Mouse (Mus musculus): Measurements from ENCODE around the gene 5730455P16Rik. TPM values are rescaled to one million over a fixed set of nuclear protein-coding genes. Genes with fewer than 3 reads are reported as not detected.
A peak's percentile ranks its signal among the peaks of the same experiment; 100 is the strongest.
"Not testable (repeated sequence)": the region's sequence is repeated elsewhere in the genome, so short reads cannot be mapped to it uniquely, and the experiment has no call there.

The 5730455P16Rik gene
- polyA plus RNA-seq, 1 experiment from 2014 or later: 17.3 TPM

DNA sequence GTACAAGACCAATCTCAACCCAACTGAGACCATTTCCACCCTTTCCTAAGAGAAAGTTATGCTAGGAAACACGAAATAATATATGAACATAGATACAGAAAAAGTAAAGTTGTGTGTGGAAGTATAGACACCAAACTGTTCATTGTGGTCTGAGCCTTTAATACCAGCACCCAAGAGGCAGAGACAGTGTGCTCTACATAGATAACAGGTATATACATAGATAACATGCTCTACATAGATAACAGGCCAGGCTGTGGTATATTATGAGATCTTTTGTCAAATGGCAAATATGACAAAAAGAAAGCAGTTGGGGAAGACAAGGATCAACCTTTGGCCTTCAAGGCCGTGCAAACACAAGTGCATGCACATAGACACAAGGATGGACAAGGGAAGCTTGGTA lies 32.5 kb upstream of the 5730455P16Rik start:
- Histone ChIP-seq H3K27me3 (replicated peaks; ENCODE audit: control insufficient read depth, insufficient read depth, low read length) (no peaks in the 10 kb centered on the region), H3K27ac (ENCODE audit: low read depth) (no peak overlapping the region), H3K4me1 (replicated peaks; ENCODE audit: control insufficient read depth, insufficient read depth, low read length) (no peaks in the 10 kb centered on the region), H3K36me3 (ENCODE audit: control insufficient read depth, insufficient read depth, low read length) (peaks cover 47% of the 10 kb centered on the region), H3K9me3 (ENCODE audit: control insufficient read depth, low read length) (no peaks in the 10 kb centered on the region), H3K4me3 (ENCODE audit: low read depth, low read length) (no peak overlapping the region), H3K4me2 (ENCODE audit: low read length) (no peak overlapping the region), H3K9ac (ENCODE audit: low read length) (no peak overlapping the region)
- no peak for ATAC-seq (replicated peaks; ENCODE audit: low FRiP score, low TSS enrichment, low read depth)
- 89% methylated on average over 2 of the region's 2 CpGs for WGBS
- DNase-seq (ENCODE audit: low spot score): no peak

DNA sequence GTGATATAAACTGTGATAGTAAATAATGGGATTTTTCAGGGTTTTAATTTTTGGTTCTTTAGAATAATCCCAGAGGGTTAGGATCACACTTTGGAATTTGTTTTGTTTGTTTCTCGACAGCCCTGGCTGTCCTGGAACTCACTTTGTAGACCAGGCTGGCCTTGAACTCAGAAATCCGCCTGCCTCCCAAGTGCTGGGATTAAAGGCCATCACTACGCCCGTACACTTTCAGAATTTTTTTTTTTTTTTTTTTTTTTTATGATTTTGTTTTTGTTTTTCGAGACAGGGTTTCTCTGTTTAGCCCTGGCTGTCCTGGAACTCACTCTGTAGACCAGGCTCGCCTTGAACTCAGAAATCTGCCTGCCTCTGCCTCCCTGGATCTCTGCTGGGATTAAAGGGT lies 30.0 kb upstream of the 5730455P16Rik start:
- H3K4me3 ChIP-seq (ENCODE audit: low read depth, low read length); H3K4me1 ChIP-seq (replicated peaks; ENCODE audit: control insufficient read depth, insufficient read depth, low read length); H3K9ac ChIP-seq (ENCODE audit: low read length); H3K9me3 ChIP-seq (ENCODE audit: control insufficient read depth, low read length); DNase-seq (ENCODE audit: low spot score); ATAC-seq (replicated peaks; ENCODE audit: low FRiP score, low TSS enrichment, low read depth); H3K27ac ChIP-seq (ENCODE audit: low read depth); H3K4me2 ChIP-seq (ENCODE audit: low read length); H3K27me3 ChIP-seq (replicated peaks; ENCODE audit: control insufficient read depth, insufficient read depth, low read length): not testable (repeated sequence)
- H3K36me3 ChIP-seq (ENCODE audit: control insufficient read depth, insufficient read depth, low read length): peaks cover 65% of the 10 kb centered on the region
- 95% methylated on average over 6 of the region's 6 CpGs for WGBS

DNA sequence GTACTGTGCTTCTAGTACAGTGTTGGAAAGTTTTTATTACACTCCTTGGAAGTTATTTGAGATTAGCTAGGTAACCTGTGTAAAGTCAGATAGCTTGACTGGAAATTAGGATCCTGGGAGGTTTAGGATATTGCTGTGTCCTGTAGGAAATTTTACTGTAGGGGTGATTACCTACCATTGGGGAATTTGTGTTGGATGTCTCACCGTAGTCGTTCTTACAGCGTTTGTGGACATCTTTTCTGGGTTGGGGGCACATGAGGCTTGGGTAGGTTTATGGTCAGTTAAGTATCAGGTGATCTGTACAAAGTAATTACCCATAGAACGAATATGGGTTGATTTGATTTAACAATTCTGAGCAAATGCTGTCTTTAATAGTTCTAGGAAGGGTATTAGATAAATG lies 18.8 kb upstream of the 5730455P16Rik start:
- Histone ChIP-seq H3K4me3 (ENCODE audit: low read depth, low read length) (no peak overlapping the region), H3K27me3 (replicated peaks; ENCODE audit: control insufficient read depth, insufficient read depth, low read length) (no peaks in the 10 kb centered on the region), H3K9ac (ENCODE audit: low read length) (no peak overlapping the region), H3K9me3 (ENCODE audit: control insufficient read depth, low read length) (no peaks in the 10 kb centered on the region), H3K27ac (ENCODE audit: low read depth) (no peak overlapping the region), H3K4me2 (ENCODE audit: low read length) (no peak overlapping the region), H3K36me3 (ENCODE audit: control insufficient read depth, insufficient read depth, low read length) (peaks cover 91% of the 10 kb centered on the region), H3K4me1 (replicated peaks; ENCODE audit: control insufficient read depth, insufficient read depth, low read length) (no peaks in the 10 kb centered on the region)
- DNase-seq (ENCODE audit: low spot score): no peak
- 90% methylated on average over 4 of the region's 4 CpGs for WGBS
- ATAC-seq (replicated peaks; ENCODE audit: low FRiP score, low TSS enrichment, low read depth): no peak

DNA sequence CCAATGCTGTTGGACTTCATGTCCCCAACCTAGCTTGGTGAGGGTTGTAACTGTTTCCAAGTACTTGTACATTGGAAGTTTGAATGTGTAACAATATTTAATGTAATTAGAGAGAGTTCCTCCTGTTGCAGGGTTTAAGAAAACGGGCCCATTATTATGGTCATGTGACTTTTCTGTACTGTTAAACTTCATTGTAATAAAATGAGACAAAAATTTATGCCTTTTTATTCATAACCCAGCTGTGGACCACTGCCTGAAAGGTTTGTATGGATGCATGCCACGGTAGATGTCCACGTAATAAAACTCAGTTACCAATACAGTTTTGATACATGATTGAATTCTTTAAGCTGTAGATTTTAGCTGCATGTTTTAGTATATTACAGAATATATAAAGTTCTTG lies 18.1 kb upstream of the 5730455P16Rik start:
- H3K9me3 ChIP-seq (ENCODE audit: control insufficient read depth, low read length): no peaks in the 10 kb centered on the region
- no peak overlapping the region for H3K4me3 ChIP-seq (ENCODE audit: low read depth, low read length)
- 89% methylated on average over 3 of the region's 3 CpGs for WGBS
- H3K9ac ChIP-seq (ENCODE audit: low read length): no peak overlapping the region
- H3K4me2 ChIP-seq (ENCODE audit: low read length): no peak overlapping the region
- DNase-seq (ENCODE audit: low spot score) (no peak), ATAC-seq (replicated peaks; ENCODE audit: low FRiP score, low TSS enrichment, low read depth) (no peak)
- H3K4me1 ChIP-seq (replicated peaks; ENCODE audit: control insufficient read depth, insufficient read depth, low read length): no peaks in the 10 kb centered on the region
- H3K27ac ChIP-seq (ENCODE audit: low read depth): no peak overlapping the region
- no peaks in the 10 kb centered on the region for H3K27me3 ChIP-seq (replicated peaks; ENCODE audit: control insufficient read depth, insufficient read depth, low read length)
- H3K36me3 ChIP-seq (ENCODE audit: control insufficient read depth, insufficient read depth, low read length): peaks cover 92% of the 10 kb centered on the region

DNA sequence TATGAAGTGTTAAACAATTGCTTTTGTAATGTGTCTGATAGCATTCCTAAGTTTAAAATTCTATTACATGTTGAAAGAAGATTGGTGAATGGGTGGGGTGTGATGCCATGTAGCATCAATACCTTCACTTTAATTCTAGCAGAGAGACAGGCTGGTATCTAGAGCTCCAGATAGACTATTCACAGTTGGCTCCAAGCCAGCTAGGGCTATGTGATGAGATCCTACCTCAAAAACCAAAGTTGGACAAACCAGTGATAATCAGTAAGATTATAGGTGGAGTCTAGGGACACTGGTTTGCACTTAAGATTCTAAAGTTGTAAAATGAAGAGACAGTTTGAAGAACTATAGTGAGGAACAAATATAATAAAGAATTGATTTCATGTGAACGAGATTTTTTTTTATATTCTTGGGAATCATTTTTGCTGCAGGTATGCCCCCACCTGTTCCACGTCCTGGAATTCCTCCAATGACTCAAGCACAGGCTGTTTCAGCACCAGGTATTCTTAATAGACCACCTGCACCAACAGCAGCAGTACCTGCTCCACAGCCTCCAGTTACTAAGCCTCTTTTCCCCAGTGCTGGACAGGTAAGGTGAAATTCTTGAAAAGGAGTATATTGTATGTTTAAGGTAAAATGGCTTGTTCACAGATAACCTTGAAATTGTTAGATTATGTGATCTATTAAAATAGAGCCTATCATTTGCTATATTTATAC lies 13.7 kb upstream of the 5730455P16Rik start:
- DNase-seq (ENCODE audit: low spot score) (no peak), ATAC-seq (replicated peaks; ENCODE audit: low FRiP score, low TSS enrichment, low read depth) (no peak)
- H3K27ac ChIP-seq (ENCODE audit: low read depth): no peak overlapping the region
- 96% methylated on average over 2 of the region's 2 CpGs for WGBS
- no peak overlapping the region for H3K4me3 ChIP-seq (ENCODE audit: low read depth, low read length)
- no peak overlapping the region for H3K4me2 ChIP-seq (ENCODE audit: low read length)
- peaks cover 93% of the 10 kb centered on the region for H3K36me3 ChIP-seq (ENCODE audit: control insufficient read depth, insufficient read depth, low read length)
- H3K27me3 ChIP-seq (replicated peaks; ENCODE audit: control insufficient read depth, insufficient read depth, low read length): no peaks in the 10 kb centered on the region
- no peaks in the 10 kb centered on the region for H3K9me3 ChIP-seq (ENCODE audit: control insufficient read depth, low read length)
- no peak overlapping the region for H3K9ac ChIP-seq (ENCODE audit: low read length)
- 0 out of 2 replicates have a peak, but pooled peaks cover 3% of the 10 kb centered on the region for H3K4me1 ChIP-seq (replicated peaks; ENCODE audit: control insufficient read depth, insufficient read depth, low read length)

DNA sequence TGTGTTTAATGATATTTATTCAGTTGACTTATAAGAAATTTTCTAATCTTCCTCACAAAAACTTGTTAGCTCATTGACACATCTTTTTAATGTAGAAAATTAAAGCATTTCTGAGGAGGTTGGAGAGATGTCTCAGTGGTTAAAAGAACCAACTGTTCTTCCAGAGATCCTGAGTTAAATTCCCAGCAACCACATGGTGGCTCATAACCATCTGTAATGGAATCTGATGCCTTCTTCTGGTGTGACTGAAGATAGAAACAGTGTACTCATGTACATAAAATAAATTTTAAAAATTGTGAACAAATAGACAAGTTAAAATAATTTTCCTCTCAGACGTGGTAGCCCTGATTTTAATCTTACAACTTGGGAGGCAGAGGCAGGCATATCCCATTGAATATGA lies 12.1 kb upstream of the 5730455P16Rik start:
- no peak for DNase-seq (ENCODE audit: low spot score)
- no peak overlapping the region for H3K27ac ChIP-seq (ENCODE audit: low read depth)
- no peaks in the 10 kb centered on the region for H3K9me3 ChIP-seq (ENCODE audit: control insufficient read depth, low read length)
- peaks cover 88% of the 10 kb centered on the region for H3K36me3 ChIP-seq (ENCODE audit: control insufficient read depth, insufficient read depth, low read length)
- peaks cover 19% of the 10 kb centered on the region for H3K4me1 ChIP-seq (replicated peaks; ENCODE audit: control insufficient read depth, insufficient read depth, low read length)
- 84% methylated on average over 1 of the region's 1 CpGs for WGBS
- no peak overlapping the region for H3K4me2 ChIP-seq (ENCODE audit: low read length)
- no peaks in the 10 kb centered on the region for H3K27me3 ChIP-seq (replicated peaks; ENCODE audit: control insufficient read depth, insufficient read depth, low read length)
- no peak for ATAC-seq (replicated peaks; ENCODE audit: low FRiP score, low TSS enrichment, low read depth)
- H3K9ac ChIP-seq (ENCODE audit: low read length): no peak overlapping the region
- no peak overlapping the region for H3K4me3 ChIP-seq (ENCODE audit: low read depth, low read length)

DNA sequence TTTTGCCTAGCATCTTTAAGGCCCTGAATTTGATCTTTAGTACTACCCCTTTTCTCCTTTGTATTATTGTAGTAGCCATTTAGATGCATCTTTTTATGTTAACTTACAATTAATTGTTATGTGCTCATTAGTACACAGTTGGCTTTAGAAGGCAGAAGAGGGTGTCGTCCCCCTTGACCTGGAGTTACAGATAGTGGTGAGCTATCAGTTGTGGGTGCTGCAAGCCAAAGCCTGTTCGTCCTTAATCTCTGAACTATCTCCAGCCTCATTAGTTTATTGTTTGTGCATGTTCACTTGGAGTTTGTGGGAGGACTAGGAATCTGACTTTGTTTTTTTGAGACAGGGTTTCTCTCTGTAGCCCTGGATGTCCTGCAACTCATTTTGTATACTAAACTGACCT lies 9.0 kb upstream of the 5730455P16Rik start:
- H3K4me3 ChIP-seq (ENCODE audit: low read depth, low read length): 0 out of 2 replicates have a peak overlapping the region, but pooled peaks have one; percentile 98
- H3K4me2 ChIP-seq (ENCODE audit: low read length): peak overlapping the region; percentile 65; the same call in 1 of the 2 replicates
- H3K36me3 ChIP-seq (ENCODE audit: control insufficient read depth, insufficient read depth, low read length): peaks cover 62% of the 10 kb centered on the region
- H3K9me3 ChIP-seq (ENCODE audit: control insufficient read depth, low read length): no peaks in the 10 kb centered on the region
- 68% methylated on average over 2 of the region's 2 CpGs for WGBS
- no peak overlapping the region for H3K27ac ChIP-seq (ENCODE audit: low read depth)
- ATAC-seq (replicated peaks; ENCODE audit: low FRiP score, low TSS enrichment, low read depth): no peak
- H3K4me1 ChIP-seq (replicated peaks; ENCODE audit: control insufficient read depth, insufficient read depth, low read length): peaks cover 25% of the 10 kb centered on the region
- no peak overlapping the region for H3K9ac ChIP-seq (ENCODE audit: low read length)
- no peak for DNase-seq (ENCODE audit: low spot score)
- no peaks in the 10 kb centered on the region for H3K27me3 ChIP-seq (replicated peaks; ENCODE audit: control insufficient read depth, insufficient read depth, low read length)

DNA sequence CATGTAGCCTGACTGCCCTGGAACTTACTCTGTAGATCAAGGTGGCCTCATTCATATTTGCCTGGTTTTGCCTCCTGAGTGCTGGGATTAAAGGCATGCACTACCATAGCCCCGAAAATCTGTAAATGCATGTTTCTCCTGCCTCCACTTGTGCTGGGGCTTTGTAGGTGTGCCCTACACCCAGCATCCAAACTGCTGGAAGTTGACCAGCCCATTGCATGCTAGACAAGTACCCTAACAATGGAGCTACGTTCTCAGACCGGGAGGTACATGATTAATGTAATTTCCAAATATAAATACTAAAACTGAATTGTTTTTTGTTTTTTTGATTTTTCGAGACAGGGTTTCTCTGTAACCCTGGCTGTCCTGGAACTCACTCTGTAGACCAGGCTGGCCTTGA lies 7.2 kb upstream of the 5730455P16Rik start:
- Histone ChIP-seq H3K9me3 (ENCODE audit: control insufficient read depth, low read length) (no peaks in the 10 kb centered on the region), H3K4me1 (replicated peaks; ENCODE audit: control insufficient read depth, insufficient read depth, low read length) (peaks cover 25% of the 10 kb centered on the region), H3K27ac (ENCODE audit: low read depth) (no peak overlapping the region), H3K27me3 (replicated peaks; ENCODE audit: control insufficient read depth, insufficient read depth, low read length) (no peaks in the 10 kb centered on the region), H3K4me3 (ENCODE audit: low read depth, low read length) (peak overlapping the region; percentile 98), H3K9ac (ENCODE audit: low read length) (peak overlapping the region; percentile 100), H3K4me2 (ENCODE audit: low read length) (peak overlapping the region; percentile 65), H3K36me3 (ENCODE audit: control insufficient read depth, insufficient read depth, low read length) (peaks cover 46% of the 10 kb centered on the region)
- ATAC-seq (replicated peaks; ENCODE audit: low FRiP score, low TSS enrichment, low read depth) (no peak), DNase-seq (ENCODE audit: low spot score) (no peak)
- WGBS: 38% methylated on average over 4 of the region's 4 CpGs

DNA sequence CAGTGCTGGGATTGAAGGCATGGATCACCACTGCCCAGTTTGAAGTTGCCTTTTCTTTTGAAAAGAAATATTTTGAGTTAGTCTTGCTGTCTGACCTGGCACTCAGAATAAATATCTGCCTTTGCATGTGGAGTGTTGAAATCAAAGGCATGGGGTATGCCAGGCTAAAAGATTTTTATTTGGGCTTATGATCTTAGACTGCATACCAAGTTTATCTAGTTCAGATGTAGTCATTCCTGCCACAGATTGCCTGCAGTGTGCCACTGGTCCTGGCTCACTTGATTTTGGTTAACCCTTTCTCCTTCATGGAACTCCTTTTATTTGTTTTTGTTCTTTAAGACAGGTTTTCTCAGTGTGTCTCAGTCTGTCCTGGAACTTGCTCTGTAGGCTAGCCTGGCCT lies 6.6 kb upstream of the 5730455P16Rik start:
- DNase-seq (ENCODE audit: low spot score) (no peak), ATAC-seq (replicated peaks; ENCODE audit: low FRiP score, low TSS enrichment, low read depth) (no peak)
- Histone ChIP-seq H3K4me3 (ENCODE audit: low read depth, low read length) (peak overlapping the region; percentile 98), H3K4me2 (ENCODE audit: low read length) (peak overlapping the region; percentile 65), H3K9me3 (ENCODE audit: control insufficient read depth, low read length) (no peaks in the 10 kb centered on the region), H3K9ac (ENCODE audit: low read length) (peak overlapping the region; percentile 100), H3K36me3 (ENCODE audit: control insufficient read depth, insufficient read depth, low read length) (peaks cover 40% of the 10 kb centered on the region), H3K27me3 (replicated peaks; ENCODE audit: control insufficient read depth, insufficient read depth, low read length) (no peaks in the 10 kb centered on the region), H3K4me1 (replicated peaks; ENCODE audit: control insufficient read depth, insufficient read depth, low read length) (peaks cover 25% of the 10 kb centered on the region), H3K27ac (ENCODE audit: low read depth) (no peak overlapping the region)

Measured in intestine, embryonic 14.5 days (tissue).